In genomic region chr19:55779871-55780270, GRCm38 (mm10) we compare ENCODE assay signal across 14 mouse cellular contexts. TPM values are rescaled to one million over a fixed set of nuclear protein-coding genes. Genes with fewer than 3 reads are reported as not detected.
DNase-seq lines count a peak whose midpoint lies in the region; ATAC-seq lines count a peak whose summit lies in the region.
"Had no signal": no experiment of that assay in that cellular context is flagged by ENCODE, and none has a peak within 500 bp of the region (broad histone marks: within the 10 kb centered on the region; RNA-seq: fewer than 3 reads in every experiment).

No protein-coding gene starts in this region.

- no peak overlapping the region for H3K4me3 ChIP-seq in midbrain, embryonic 15.5 days
- H3K4me3 ChIP-seq in midbrain, embryonic 11.5 days (ENCODE audit: low read depth, low read length): no peak overlapping the region
- no peak overlapping the region for H3K4me3 ChIP-seq in limb, embryonic 10.5 days
- no peak overlapping the region for H3K4me3 ChIP-seq in midbrain, embryonic 13.5 days (replicated peaks)
- H3K4me3 ChIP-seq: erythroblast, embryonic 14.5 days had no signal

- H3K4me2 ChIP-seq in midbrain, embryonic 15.5 days: no peak overlapping the region
- no peak overlapping the region for H3K4me2 ChIP-seq in midbrain, embryonic 11.5 days
- H3K4me2 ChIP-seq in midbrain, embryonic 13.5 days (replicated peaks): no peak overlapping the region
- H3K4me2 ChIP-seq: liver, embryonic 11.5 days had no signal

- no peak for ATAC-seq in midbrain, embryonic 15.5 days (replicated peaks)
- ATAC-seq in midbrain, embryonic 11.5 days (ENCODE audit: low FRiP score): no peak
- no peak for ATAC-seq in midbrain, embryonic 13.5 days
- ATAC-seq: inflammation-experienced regulatory T-cells, adult 6 months had no signal

- H3K27ac ChIP-seq in midbrain, embryonic 15.5 days: 0 out of 2 replicates have a peak overlapping the region, but pooled peaks have one; percentile 6
- H3K27ac ChIP-seq in midbrain, embryonic 11.5 days (ENCODE audit: low read depth, low read length): no peak overlapping the region
- H3K27ac ChIP-seq in limb, embryonic 10.5 days: 0 out of 2 replicates have a peak overlapping the region, but pooled peaks have one; percentile 17
- no peak overlapping the region for H3K27ac ChIP-seq in midbrain, embryonic 13.5 days

- peak; percentile 49 for DNase-seq in adrenal gland, adult 2 months
- no peak for DNase-seq in adrenal gland, postnatal 4 days (ENCODE audit: low spot score in 2 of 2)
- peak; percentile 60 for DNase-seq in gastrocnemius, adult 18-20 months (ENCODE audit: low spot score)
- DNase-seq in gastrocnemius, postnatal 4 days (ENCODE audit: low spot score in 2 of 2): no peak
- no peak for DNase-seq in midbrain, embryonic 11.5 days (ENCODE audit: low spot score, missing footprints)
- no peak for DNase-seq in limb, embryonic 10.5 days (ENCODE audit: low spot score)
- DNase-seq: cerebellum, adult 8-10 months; heart, postnatal 14 days; kidney, postnatal 10 days had no signal

- peaks cover 52% of the 10 kb centered on the region for H3K4me1 ChIP-seq in midbrain, embryonic 15.5 days
- H3K4me1 ChIP-seq in midbrain, embryonic 11.5 days (ENCODE audit: control insufficient read depth, insufficient read depth, low read length): peaks cover 9% of the 10 kb centered on the region
- H3K4me1 ChIP-seq in limb, embryonic 10.5 days: peaks cover 58% of the 10 kb centered on the region
- peaks cover 82% of the 10 kb centered on the region for H3K4me1 ChIP-seq in midbrain, embryonic 13.5 days (replicated peaks)

- no peaks in the 10 kb centered on the region for H3K27me3 ChIP-seq in midbrain, embryonic 15.5 days (replicated peaks)
- no peaks in the 10 kb centered on the region for H3K27me3 ChIP-seq in midbrain, embryonic 11.5 days (ENCODE audit: control insufficient read depth, insufficient read depth, low read length)
- no peaks in the 10 kb centered on the region for H3K27me3 ChIP-seq in limb, embryonic 10.5 days (ENCODE audit: low read depth, poor library complexity, severe bottlenecking)
- H3K27me3 ChIP-seq in midbrain, embryonic 13.5 days: no peaks in the 10 kb centered on the region

- no peak overlapping the region for H3K9ac ChIP-seq in midbrain, embryonic 15.5 days
- no peak overlapping the region for H3K9ac ChIP-seq in midbrain, embryonic 11.5 days (ENCODE audit: low read length)
- no peak overlapping the region for H3K9ac ChIP-seq in midbrain, embryonic 13.5 days (replicated peaks)

- WGBS in midbrain, embryonic 15.5 days: 76% methylated on average over 10 of the region's 10 CpGs
- 86% methylated on average over 10 of the region's 10 CpGs for WGBS in midbrain, embryonic 11.5 days
- 78% methylated on average over 10 of the region's 10 CpGs for WGBS in limb, embryonic 10.5 days
- WGBS in midbrain, embryonic 13.5 days: 84% methylated on average over 10 of the region's 10 CpGs

- no peaks in the 10 kb centered on the region for H3K9me3 ChIP-seq in midbrain, embryonic 15.5 days
- H3K9me3 ChIP-seq in midbrain, embryonic 11.5 days (ENCODE audit: control insufficient read depth, low read length): no peaks in the 10 kb centered on the region
- no peaks in the 10 kb centered on the region for H3K9me3 ChIP-seq in limb, embryonic 10.5 days (replicated peaks)
- no peaks in the 10 kb centered on the region for H3K9me3 ChIP-seq in midbrain, embryonic 13.5 days

- H3K36me3 ChIP-seq in midbrain, embryonic 15.5 days (replicated peaks): no peaks in the 10 kb centered on the region
- H3K36me3 ChIP-seq in midbrain, embryonic 11.5 days (ENCODE audit: control insufficient read depth, insufficient read depth, low read length): no peaks in the 10 kb centered on the region
- H3K36me3 ChIP-seq in limb, embryonic 10.5 days: peaks cover 57% of the 10 kb centered on the region
- no peaks in the 10 kb centered on the region; the same call in 1 of the 2 replicates for H3K36me3 ChIP-seq in midbrain, embryonic 13.5 days

RNA-seq across cellular contexts. Expression of gene Tcf7l2, which starts 38.3 kb away (rescaled TPM):
- total RNA-seq in adrenal gland, adult 2 months (2021): 10 to 100 TPM; 22.6 to 24.2 TPM
- 18.2 and 19.0 TPM in 2 replicates for polyA plus RNA-seq in adrenal gland, adult 2 months (2012; rRNA removed)
- total RNA-seq in adrenal gland, postnatal 4 days (2021): 10 to 100 TPM; 42.6 to 42.7 TPM
- total RNA-seq in gastrocnemius, adult 18-20 months (2021): 1 to 10 TPM; 6.9 to 7.8 TPM
- total RNA-seq in gastrocnemius, postnatal 4 days (2021): 10 to 100 TPM; 51.2 to 54.9 TPM
- polyA plus RNA-seq in midbrain, embryonic 15.5 days (2015; fragmentation: Nextera tagmentation; extraction: Ambion mirVana): 729 and 759 TPM in 2 replicates
- 379 and 401 TPM in 2 replicates for polyA plus RNA-seq in midbrain, embryonic 11.5 days (2014; fragmentation: Nextera tagmentation; extraction: Ambion mirVana)
- 96.4 and 166 TPM in 2 replicates for polyA plus RNA-seq in limb, embryonic 10.5 days (2016; fragmentation: Nextera tagmentation; extraction: Ambion mirVana)
- polyA plus RNA-seq in midbrain, embryonic 13.5 days (2015; fragmentation: Nextera tagmentation; extraction: Ambion mirVana): 584 and 798 TPM in 2 replicates

Comparison
In these comparisons a context has a peak if more than half of its experiments do, and no peak if none do; other contexts are left out.
1. DNase-seq: peak in adrenal gland, adult 2 months (single experiment) and gastrocnemius, adult 18-20 months (single experiment); none in adrenal gland, postnatal 4 days (0 of 2), gastrocnemius, postnatal 4 days (0 of 2), midbrain, embryonic 11.5 days (single experiment) and limb, embryonic 10.5 days (single experiment).
2. H3K27ac ChIP-seq: peak in midbrain, embryonic 15.5 days (single experiment) and limb, embryonic 10.5 days (single experiment); none in midbrain, embryonic 11.5 days (single experiment) and midbrain, embryonic 13.5 days (single experiment).